Mouse (Mus musculus) myocyte (in vitro differentiated cells): ENCODE measurements around the gene Cttnbp2nl.

ENCODE experiments used
- CEBPB ChIP-seq: IDR thresholded peaks from 2 replicates; pipeline ENCODE4 v1.6.1; 2011; ENCODE audit warnings: mild to moderate bottlenecking, moderate library complexity; ENCODE audit not compliant: poor library complexity, insufficient read depth, severe bottlenecking
- MYOG ChIP-seq, 3 experiments: IDR thresholded peaks; one replicate each; pipeline ENCODE4 v1.6.1; 2011; ENCODE audit warnings: control low read depth in 2 of 3, low read depth in 2 of 3, mild to moderate bottlenecking in 2 of 3; ENCODE audit not compliant: insufficient read length in 2 of 3, control insufficient read depth in 1 of 3, insufficient read depth in 1 of 3

- TF ChIP-seq CEBPB (no peak), MYOG (IDR thresholded peaks at IDR 0.05; ENCODE audit: control insufficient read depth in 1 of 3, insufficient read depth in 1 of 3, insufficient read length in 2 of 3, low read depth in 2 of 3) (no peak)
Measured at GRCm38 (mm10) chr3:105070553-105070952, 17.6 kb upstream of the Cttnbp2nl start.
